Mouse (Mus musculus): Measurements from ENCODE around the gene Zbtb20.

Zbtb20 gene

DNA sequence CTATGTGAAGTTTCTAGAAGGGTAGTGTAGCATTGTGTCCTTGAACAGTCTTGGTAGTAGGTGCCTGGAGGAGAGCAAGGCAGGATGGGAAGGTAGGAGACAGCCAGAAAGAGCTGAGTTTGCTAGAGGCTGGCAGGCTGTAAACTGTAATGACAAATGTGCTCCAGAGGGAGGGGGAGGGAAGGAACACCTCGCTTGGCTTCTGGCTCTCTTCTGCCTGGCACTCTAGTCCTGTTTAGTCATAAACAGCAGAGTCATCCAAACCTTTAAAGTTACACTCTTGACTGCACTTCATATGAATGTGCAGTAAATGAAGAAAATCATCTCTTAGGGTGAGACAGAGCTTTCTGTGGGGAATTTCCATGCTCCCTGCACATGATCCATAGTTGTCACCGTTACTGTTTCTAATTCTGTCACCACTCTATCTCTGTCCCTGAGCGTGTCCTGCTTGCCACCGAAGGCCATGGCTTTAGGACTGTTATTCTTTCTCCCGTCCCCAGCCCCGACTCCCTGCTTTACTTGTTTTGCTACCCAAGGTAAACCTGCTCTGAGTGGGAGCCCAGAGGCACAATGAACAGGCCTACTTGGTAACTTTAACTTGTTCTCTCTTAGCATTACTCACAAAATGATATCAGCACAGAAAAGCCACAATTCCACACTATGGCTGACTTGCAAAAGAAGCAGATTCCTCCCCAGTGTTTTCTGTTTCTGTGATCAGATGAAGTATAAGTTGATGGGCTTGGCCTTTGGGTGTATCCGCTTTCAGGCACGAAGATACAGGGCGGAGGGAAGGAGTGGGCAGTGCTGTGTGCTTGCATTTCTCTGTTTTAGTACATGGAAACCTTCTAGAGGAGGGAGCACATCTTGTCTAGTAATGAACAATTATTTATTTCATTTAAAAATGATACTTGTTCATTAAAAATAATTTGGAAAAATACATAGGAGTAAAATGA is 427.8 kb downstream of the Zbtb20 start:
- DNase-seq, result peak; percentile 59 to 75

DNA sequence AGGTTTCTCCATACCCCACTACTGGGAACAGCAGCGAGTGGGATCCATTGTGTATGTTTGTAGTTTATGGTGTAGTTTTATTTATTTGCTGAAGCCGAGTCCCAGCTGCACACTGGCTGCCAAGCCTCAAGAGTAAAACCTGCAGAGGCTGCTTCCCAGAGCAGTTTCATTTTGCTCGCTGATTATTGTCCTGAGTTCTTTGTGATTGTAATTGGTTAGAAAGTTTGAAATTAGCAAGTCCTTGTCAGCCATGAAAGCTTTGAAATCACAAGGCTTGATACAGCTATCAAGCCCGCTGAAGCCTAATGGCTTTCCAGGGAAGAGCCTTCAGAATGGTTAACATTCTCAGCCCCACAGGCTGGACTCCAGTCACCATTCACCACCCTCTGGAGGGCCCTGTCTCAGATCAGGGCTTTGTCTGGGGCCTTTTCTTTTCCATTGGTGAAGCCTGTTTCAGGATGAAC is 434.3 kb downstream of the Zbtb20 start:
- DNase-seq, result no peak

DNA sequence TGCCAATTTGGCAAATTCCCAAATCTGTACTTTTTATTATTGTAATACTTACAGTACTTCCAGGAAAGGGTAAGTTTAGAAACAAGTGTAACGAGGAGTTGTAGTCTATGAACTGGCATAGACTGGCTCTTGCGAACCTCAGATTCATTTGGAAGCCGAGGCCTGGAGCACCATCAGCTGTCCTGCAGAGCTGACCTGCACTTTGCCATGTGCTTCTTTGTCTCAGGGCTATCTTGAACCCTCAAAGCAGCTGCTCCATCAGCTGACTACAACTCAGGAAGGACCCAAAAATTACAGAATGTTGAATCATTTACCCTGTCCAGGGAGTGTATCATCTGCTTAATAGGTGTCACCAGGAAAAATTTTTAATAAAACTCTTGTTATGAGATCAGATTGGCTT is 448.3 kb downstream of the Zbtb20 start:
- no peak for DNase-seq

DNA sequence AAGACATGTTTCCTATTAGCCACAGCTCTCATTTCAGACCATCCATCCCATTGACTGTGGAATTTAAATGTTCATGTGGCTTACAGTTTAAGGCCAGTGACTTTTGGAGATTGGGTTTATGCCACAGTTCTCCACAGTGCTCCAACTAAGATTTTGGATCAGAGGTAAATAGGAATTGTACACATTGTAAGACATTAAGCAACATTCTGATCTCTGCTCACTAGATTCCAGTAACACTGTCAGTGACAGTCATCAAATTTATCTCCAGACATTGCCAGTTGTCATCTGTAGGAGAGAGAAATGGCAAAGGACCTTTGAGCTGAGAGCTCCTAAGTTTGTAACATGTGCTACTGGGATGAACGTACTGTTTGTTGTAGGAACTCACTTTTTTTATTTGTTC is 452.5 kb downstream of the Zbtb20 start:
- no peak for DNase-seq

DNA sequence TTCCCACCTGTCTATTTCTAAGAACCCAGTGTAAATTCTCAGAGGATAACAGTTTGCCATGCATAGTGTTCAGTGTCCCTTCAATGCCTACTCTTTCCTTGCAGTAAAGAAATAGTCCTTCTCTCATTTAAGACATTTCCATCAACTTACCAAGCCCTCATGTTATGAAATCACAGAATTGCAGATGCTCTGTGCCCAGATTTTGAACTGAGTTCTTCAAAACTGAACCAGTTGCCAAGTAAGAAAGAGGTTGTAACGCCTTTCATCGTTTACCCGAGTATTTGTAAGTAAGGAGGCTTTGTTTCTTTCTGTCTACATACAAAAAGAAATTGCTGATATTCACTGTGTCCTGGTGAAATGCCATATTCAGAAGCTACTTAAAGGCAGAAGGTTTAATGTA is 454.5 kb downstream of the Zbtb20 start:
- no peak for DNase-seq

DNA sequence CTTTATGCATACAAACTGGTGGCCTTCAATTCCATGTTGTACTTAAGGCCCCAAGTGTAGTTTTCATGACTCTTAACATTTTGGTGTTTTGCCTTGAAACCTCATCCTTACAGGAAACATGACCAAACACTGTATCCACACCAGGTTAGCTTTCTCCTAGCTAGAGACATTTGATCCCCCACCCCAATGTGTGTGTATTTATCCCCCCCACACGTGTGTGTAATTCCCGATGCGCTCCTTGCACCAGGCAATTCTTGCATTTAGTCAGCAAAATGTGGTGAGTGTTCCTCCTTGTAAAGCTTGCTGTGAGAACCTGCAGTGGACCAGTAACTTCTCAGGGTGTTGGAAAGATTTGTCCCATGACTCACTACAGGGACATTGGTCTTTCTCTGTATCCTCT is 455.8 kb downstream of the Zbtb20 start:
- no peak for DNase-seq

DNA sequence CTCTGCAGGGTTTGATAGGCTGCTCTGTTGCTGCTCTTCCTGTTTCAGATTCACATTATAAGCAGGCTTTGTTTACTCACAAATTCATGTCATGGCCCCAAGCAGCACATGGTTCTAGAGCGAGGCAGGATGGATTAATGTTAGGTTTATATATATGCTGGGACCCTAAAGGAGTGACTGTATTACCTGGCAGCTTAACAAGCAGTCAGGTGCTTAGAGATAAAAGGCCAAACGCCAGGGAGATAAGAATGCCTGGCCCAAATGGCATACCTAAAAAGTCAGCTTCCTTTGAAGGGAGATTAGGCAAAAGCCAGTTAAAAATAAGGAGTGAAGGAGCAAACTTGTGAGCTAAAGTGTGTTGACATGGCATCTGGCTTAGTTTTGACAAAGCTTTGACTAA is 457.1 kb downstream of the Zbtb20 start:
- DNase-seq, result no peak

DNA sequence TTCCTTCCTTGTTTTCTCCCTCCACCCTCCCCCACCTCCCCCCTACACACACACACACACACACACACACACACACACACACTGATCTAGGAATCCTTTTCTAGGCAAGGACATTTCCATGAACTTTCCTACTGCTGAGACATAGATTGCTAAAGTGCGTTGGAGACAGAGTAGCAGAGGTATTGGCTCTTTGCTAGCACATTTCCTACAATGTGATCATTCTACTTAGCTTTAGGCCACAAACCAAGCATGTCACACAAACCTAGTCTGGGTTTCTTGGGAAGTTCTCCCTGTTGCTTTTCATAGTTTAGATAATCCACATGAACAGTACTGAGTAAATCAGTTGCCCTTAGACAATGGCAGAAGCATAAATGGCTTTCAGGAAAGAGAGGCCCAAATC is 457.6 kb downstream of the Zbtb20 start:
- no peak for DNase-seq

DNA sequence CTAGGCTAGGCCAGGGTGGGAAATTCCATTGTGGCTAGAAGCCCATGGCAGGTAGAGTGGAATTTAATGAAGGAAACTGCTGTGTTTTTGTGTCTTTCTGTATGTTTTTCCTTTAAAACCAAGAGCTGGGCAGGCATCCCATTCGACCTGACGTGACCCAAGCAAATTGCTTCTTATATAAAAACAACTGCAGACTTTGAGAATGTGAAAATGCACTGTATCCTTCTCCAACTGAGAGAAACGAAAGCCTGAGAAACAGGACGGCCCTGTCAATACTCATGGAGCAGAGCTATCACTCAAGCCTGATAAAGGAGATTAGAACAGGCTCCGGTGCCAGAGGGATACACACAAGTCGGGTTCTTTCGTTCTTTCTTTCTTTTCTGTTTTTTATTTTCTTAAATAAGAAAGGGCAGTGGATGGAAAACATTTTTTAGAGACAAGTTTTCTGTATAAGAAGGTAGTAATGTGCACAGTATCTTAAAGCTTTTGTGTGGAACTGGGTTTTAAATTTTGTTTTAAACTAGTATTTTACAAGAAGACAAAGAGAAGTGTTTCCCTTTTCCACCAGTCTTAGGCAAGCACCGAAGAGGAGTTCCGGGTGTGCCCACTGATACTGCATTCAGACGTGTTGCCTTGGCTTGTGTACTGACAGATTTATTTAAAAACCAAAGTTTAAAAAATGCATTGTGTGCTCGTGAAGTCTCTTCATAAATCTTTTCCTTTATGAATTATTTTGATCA is 458.9 kb downstream of the Zbtb20 start:
- peak; percentile 30 to 55 for DNase-seq

DNA sequence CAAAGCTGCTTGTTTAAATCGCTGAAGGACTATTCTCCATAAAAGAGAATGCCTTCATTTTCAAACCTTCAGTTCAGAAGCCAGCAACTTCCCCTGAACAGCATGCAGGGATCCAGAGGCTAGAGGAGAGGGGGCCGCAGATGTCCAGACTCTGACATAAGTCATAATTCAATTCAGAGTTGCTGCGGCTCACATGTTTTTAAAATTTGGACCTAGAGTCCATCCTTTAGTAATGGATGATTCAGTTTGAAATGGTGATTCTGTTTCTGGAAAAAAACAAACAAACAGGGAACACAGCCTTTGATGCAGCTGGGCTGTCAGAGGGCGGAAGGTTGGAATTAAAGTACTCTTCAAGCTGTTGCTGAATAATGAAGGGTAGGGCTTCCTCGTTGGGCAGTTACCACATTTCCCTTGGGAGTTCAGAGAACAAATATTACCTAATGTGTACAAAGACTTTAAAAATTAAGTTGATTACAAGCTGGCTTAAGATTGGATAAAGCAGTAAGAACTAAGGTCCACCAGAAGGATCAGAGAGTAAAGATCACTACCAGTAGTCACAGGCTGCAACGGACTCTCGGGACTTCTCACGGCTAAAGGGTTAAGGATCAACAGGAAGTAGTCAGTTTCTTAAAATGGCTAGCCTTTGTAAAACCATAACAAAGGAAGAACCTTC is 459.6 kb downstream of the Zbtb20 start:
- no peak for DNase-seq

DNA sequence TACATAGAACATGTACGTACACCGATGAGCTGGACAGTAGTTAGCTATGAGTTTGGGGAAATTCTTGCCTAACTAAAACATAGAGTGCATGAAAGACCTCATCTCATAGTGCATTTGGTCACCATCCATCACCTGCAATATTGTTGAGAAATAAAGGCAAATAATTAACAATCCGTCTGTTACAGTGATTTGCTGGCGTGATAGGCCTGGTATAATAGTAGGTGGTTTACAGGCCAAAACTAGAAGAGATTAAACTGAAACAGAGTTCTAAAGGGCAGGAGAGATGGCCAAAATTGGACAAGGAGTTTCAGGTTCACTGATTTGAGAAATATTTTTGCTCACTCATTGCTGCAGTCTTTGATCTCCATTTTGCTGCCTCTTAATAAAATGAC is 460.1 kb downstream of the Zbtb20 start:
- DNase-seq, result no peak

DNA sequence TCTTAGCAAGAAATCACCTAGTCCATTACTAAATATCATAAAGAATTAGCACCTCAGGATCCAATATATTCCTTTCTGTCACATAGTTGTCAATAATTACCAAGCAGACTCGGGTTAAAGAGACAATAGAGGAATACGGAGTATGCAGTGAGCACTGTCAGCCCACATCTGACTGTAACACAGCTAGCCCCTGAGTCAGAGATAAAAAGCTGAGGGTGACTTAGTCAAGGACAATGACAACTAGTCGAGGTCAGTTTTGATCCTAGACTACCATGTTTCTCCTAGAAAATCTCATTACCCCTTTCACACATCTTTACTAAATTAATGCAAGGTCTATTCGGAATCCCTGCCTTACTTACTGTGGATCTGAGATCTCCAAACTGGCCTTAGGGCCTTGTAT is 465.0 kb downstream of the Zbtb20 start:
- DNase-seq, result no peak

DNA sequence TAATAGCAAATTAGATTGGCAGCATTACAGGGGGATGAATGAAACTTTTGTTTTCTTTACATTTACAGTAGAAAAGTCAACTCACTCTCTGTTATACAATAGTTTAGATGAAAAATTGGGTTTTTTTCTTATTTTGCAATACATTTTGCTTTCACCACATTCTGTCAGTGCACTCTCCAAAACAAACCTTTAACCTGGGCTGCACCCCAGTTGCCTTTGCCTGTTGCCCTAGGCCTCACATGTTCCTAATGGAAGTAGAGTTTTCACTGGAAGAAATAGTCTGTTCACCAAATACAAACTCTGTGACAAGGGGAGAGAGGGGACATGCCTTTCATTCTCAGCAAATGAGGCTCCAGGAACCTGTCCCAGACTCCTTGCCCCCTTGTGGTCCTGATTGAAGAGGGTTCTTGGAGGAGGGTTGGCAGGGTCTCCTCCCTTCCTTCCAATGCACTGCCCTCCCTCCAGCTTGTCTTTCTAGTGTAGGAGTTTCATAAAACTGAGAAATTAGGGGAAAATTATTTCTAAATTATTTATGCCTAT is 466.3 kb downstream of the Zbtb20 start:
- no peak for DNase-seq

DNA sequence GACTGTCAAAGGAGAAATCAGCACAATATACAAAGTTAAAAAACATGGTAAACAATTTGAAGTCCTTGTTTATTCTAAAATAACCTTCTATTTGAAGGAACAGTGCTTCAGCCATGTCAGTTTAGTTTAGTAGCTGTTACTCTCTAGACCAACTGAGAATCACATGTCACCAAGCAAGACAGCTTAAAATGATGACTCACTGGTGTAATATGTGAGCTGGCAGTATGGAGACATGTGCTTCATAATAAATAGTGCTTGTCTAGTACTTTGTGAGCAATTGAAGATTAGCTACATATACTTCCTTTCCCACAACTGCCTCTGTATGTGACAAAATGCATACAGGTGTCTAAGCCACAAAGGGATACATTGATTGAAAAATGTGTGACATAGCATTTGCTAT is 470.4 kb downstream of the Zbtb20 start:
- DNase-seq, result no peak

DNA sequence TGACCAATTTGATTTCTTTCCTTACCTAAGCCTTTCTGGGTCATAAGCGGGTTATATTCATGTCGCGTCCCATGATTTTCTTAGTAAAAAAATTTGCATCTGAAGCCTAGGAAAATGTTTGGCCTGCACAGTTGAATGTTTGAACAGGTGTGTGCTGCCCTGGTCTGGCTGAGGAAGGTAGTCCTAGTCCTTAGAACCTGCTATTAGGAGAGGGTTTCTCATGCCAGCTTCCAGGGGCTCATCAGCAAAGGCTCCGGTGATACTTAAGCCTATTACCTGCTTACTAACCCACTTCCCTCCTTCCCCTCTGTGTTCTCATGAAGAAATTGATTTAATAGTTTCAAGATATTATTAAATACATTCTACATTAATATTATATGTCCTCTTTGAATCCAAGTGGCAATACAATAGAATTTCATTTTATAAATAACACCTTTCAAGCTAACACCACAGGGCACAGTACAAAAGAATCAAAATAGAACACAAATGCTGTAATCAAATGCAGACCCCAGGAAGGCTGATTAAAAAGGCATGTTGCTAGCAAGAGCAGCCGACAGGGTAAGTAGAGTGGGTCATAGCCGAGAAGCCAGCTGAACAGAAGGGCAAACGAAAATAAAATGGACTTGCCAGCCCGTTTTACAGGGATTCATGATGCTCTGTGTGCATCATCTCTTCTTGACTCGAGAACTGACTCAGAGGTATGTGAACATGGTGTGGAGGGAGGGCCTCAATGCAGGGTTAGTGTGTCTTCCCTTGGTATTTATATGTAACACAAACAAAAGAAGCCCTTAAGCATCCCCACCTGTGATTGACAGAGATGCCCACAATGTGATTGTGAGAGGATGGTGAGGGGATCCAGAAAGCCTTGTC is 480.3 kb downstream of the Zbtb20 start:
- no peak for DNase-seq

DNA sequence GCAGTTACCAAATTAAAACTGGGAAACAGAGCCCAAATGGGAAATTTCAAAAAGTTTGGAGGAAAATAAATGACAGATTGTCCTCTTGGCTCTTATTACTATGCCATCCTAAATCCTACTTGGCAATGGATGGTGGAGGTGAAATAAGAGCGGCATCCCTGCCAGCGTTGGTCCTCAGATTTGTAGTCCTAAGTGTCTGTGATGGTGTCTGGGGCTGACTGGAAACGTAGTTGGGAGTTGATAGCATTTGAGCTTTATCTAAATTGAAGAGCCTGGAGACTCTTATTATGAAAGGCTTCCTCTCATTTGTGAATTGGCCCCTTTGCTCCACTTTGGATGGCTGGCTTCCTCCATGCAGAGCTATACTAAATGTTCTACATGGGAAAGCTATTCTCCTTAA is 483.9 kb downstream of the Zbtb20 start:
- DNase-seq, result peak; percentile 59 to 71

DNA sequence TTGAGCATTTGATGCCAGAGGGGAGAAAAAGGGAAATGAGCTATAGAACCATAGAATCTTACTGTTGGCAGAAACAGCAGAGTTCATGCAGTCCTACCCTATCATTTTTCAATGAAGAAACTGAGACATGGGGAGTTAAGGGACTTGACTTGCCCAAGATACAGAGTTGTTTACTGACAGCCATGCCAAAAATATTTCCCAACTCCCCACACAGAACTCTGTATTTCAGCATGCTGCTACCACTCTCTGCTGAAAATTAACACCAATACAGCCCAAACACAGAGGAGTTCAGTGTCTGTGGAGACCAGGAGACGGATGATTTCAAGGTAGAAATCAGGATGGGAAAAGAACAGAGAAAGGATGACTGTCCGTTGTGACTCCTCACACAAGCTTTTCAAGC is 484.4 kb downstream of the Zbtb20 start:
- no peak for DNase-seq

DNA sequence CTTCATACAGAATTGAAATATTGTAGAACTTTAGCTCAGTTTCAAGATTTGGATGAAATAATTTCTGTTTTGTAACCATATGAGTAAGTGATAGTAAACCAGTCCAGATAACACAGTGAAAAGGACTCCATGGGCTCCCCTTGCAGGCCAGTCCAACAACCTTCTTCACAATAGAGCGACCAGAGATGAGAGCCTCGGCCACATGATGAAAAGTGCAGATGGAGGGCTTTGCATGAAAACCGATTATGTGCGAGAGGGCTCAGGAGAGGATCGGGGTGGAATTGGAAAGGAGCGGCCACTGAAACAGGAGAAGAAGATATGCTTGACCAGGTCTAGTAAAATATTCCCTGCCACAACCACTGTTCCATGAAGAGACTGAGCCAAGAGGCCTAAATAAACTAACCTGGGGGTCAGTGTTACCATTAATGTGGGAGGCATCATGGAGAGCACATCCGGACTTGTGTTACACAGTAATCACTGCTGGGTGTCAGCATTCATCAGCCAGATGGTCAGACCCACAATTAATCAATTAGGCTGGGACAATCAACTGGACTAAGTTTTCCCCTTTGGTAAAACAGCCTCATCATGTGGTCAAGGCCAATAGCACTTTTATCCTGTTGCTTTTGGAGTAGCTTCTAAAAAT is 485.3 kb downstream of the Zbtb20 start:
- no peak for DNase-seq

DNA sequence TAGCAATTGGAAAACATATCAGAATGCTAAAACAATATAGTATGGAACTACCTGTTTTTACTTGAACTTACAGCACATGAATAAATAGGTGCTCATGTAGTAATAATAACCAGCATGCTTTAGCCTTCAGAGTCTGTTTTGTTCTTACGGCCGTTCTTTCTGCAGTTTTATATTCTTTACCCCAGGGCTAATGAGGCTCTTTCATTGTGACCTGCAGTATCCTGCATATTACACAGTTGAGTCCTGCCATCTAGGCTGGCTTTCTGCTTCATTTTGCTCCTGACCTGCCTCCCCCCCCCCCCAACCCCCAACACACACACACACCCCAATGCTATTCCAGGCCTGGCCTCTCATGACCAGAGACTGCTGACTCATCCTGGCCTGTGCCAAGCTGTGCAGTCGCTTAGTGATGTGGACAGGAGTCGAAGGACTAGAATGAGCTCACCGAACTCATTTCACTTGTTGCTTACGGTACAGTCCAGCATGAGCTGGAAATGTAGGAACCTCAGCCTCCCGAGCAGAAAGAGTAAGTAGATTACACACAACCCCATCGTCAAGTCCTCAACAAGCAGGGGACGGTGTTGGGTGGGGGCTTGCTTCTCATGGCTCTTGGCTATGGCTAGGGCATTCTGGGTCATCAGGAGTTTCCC is 487.1 kb downstream of the Zbtb20 start:
- peak; percentile 29 to 62 for DNase-seq

DNA sequence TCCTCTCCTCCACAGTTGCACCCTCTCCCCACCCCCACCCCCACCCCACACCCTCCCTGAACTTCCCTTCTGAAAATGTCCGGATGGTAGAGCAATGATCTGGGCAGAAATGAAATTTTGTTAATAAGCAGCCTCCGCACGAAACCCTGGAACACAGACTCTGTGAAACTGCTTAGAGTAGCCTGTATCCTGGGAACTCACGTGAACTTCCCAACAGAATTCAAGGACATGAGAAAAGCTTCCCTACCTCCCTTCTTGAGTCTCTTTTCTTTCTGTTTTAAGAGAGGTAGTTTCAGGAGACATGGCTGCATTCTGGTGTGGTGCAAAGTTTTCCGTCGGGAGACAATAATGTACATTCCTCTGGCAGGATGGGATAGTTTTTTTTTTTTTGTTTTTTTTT is 487.6 kb downstream of the Zbtb20 start:
- no peak for DNase-seq
